Mouse (Mus musculus) testis, postnatal 10 days (tissue): Measurements from ENCODE around the gene Pfn3.
"Not testable (repeated sequence)": the region's sequence is repeated elsewhere in the genome, so short reads cannot be mapped to it uniquely, and the experiment has no call there.

Experiments used
- DNase-seq: peaks from one replicate; pipeline ENCODE4 v3.0.0; 2021; ENCODE audit warnings: low spot score

Gene Pfn3

GRCm38 (mm10) chr13:55414743-55415380 lies at the start of gene Pfn3:
Gene Pfn3, minus strand, starts transcription at chr13:55415232.
- DNase-seq, result peak; percentile 76

- peak; percentile 79 for DNase-seq
Observed at GRCm38 (mm10) chr13:55464027-55464884, 49.2 kb upstream of the Pfn3 start, which contains the start of gene Prr7. Gene Prr7, plus strand, starts transcription at chr13:55464267.

GRCm38 (mm10) chr13:55463399-55464026 lies 48.5 kb upstream of the Pfn3 start:
- no peak for DNase-seq

GRCm38 (mm10) chr13:55462965-55463364 lies 47.9 kb upstream of the Pfn3 start:
- DNase-seq, result no peak

GRCm38 (mm10) chr13:55451785-55452549 lies 36.9 kb upstream of the Pfn3 start:
- no peak for DNase-seq

GRCm38 (mm10) chr13:55451296-55451695 lies 36.3 kb upstream of the Pfn3 start:
- no peak for DNase-seq

GRCm38 (mm10) chr13:55450511-55450980 lies 35.5 kb upstream of the Pfn3 start:
- DNase-seq, result peak; percentile 74

- DNase-seq, result no peak
Observed at GRCm38 (mm10) chr13:55449679-55450441, 34.8 kb upstream of the Pfn3 start.

- no peak for DNase-seq
Observed at GRCm38 (mm10) chr13:55449205-55449604, 34.2 kb upstream of the Pfn3 start.

- no peak for DNase-seq
Observed at GRCm38 (mm10) chr13:55448131-55448530, 33.1 kb upstream of the Pfn3 start.

- DNase-seq, result no peak
Observed at GRCm38 (mm10) chr13:55447543-55447943, 32.5 kb upstream of the Pfn3 start.

- no peak for DNase-seq
Observed at GRCm38 (mm10) chr13:55446483-55447105, 31.6 kb upstream of the Pfn3 start.

GRCm38 (mm10) chr13:55445361-55446091 lies 30.5 kb upstream of the Pfn3 start:
- DNase-seq, result no peak

- peak; percentile 98 for DNase-seq
Observed at GRCm38 (mm10) chr13:55444937-55445315, 29.9 kb upstream of the Pfn3 start, which contains the start of gene Grk6. Gene Grk6, plus strand, starts transcription at chr13:55445072.

- no peak for DNase-seq
Observed at GRCm38 (mm10) chr13:55444286-55444936, 29.4 kb upstream of the Pfn3 start.

GRCm38 (mm10) chr13:55443799-55444285 lies 28.8 kb upstream of the Pfn3 start:
- DNase-seq, result no peak

GRCm38 (mm10) chr13:55437111-55437629 lies 22.1 kb upstream of the Pfn3 start:
- DNase-seq, result not testable (repeated sequence)

- DNase-seq, result no peak
Observed at GRCm38 (mm10) chr13:55431889-55432685, 17.1 kb upstream of the Pfn3 start.
